Mouse (Mus musculus) layer of hippocampus, adult 8-10 months (tissue): ENCODE data around the gene E330009J07Rik. TPM values are rescaled to one million over a fixed set of nuclear protein-coding genes. Genes with fewer than 3 reads are reported as not detected.

ENCODE experiments used
- DNase-seq, 2 experiments: peaks; one replicate each; pipeline ENCODE4 v3.0.0; 2022; ENCODE audit warnings: low spot score in 2 of 2
- total RNA-seq, 4 experiments: library from RNA; stranded (reverse); gene quantifications; 2 replicates each; pipeline ENCODE4 v1.2.4; 2022

Gene E330009J07Rik
- 10 to 100 TPM; 40.4 to 53.1 (median 45.7) TPM for total RNA-seq

GRCm38 (mm10) chr6:40436047-40436483 is at the start of gene E330009J07Rik:
Gene E330009J07Rik (minus strand): TSS chr6:40436135.
- peak; percentile 60 to 78 for DNase-seq

DNA sequence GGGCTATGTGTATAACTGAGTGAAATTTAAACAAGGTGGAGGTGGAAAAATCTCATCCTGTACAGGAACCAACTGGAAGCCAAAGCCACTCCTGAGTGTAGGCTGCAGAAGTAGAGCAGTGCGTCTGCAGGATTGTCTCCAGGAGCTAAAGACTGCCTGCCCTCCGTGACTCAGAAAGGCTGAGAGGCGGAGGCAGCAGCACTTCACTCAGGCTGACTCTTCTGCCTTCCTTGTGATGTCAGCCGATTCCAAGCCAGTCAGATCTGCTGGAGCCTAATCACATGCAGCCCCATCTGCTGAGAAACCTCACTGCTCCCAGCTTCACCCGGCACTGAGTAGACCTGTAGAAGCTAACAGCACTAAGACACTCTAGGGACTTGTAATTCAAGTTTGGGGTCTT is 46.4 kb upstream of the E330009J07Rik start:
- no peak for DNase-seq

DNA sequence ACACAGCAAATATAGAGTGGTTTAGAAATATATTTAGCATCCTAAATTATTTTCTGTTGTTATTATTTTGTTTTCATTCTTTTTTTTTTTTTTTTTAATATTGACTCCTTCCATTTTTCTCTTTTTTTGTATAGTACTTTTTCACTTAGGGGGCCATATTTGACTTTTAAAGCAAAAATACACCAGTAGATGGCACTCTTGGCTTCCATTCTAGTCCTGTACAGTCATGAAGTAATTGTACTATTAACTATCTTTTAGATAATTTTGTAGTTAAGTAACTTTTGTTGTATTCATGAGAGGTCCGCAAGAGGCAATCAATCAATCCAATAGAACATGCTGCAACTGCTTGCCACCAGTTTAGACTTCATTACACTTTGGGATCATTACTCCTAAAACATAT is 43.8 kb upstream of the E330009J07Rik start:
- DNase-seq = no peak

- no peak for DNase-seq
These were observed 40.2 kb upstream of the E330009J07Rik start for GRCm38 (mm10) chr6:40476132-40476531.

- no peak for DNase-seq
These were observed 35.7 kb upstream of the E330009J07Rik start for GRCm38 (mm10) chr6:40471720-40472010.

DNA sequence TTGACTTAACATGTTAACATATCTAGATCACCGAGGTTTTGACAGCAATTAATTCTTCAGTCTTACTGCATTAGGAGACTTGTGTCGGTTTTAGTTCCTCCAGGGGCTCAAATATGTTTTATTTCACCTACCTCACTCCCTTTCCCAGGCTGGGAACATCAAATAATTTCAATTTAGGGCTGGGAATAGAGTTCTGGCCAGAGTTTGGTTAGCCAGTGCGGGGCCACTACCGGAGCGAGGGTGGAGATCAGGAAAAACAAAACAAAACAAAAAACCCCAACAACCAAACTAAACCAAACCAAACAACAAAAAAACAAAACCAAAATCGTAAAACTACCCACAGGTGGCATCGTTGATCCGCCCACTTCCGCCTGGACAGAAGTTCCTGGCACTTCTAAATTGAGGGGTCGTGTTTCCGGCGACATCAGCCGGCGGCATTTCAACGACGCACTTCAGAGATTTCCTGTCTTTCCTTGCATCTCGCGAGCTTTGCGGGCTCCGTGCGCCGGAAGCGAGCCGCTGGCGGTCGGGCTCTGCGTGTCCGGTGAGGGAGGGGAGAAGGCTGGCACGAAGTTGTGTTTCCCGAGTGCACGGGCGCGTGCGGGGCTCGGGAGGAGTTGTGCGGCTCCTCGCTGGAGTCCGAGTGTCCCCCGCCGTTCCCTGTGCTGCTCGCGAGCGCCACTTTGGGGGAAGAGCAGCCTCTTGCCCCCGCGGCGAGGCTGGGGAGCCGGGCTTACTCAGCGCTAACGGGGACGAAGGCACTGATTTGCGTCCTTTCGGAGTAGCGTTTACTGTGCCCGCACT is 35.2 kb upstream of the E330009J07Rik start, which contains the start of gene Ssbp1:
TSS of gene Ssbp1 (plus strand) at position 437 of the 804 bp plus-strand sequence.
- DNase-seq = peak; percentile 84 to 90

DNA sequence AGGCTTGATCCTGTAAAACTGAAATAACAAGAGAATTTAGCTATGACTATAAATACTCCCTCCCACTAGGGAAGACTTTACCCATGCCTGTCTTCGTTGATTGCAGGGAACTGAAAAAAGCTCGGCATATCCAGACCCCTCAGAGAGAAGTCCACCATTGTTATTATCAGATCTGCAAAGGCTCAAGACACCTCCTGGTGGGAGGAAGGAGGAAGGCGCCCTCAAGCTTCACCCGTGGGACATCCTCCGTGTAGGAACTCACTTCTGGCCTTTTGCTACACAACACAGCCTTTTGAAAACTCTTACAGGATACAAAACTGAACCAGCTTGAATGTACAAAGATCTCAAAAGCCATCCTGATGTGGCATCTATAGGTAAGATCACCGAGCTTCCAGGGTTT is 29.8 kb upstream of the E330009J07Rik start:
- no peak for DNase-seq

DNA sequence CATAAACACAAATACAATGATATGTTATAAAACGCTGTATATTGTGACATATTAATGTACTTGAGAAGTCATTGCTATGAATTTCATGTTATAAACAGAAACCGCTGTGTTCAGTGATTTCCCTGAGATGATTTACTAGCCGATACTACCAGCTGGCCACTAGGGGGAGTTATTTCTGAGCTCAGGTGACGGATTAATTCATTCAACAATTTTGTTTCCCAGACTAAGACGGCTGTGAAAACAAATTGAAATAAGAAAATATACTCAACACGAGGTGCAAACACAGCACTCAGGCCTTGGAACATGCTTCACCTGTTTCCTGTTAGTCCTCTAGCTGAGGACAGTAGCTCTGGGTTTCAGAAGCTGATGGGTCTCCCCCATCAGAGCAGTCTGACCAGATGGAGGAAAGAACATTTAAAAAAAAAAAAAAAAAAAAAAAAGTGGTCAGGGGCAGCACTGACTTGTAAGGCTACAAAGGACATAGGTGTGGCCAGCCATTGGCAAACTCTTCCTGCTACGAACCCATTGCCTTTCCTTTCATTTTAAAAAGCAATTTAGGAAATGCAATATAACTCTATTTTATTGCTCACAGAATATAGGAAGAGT is 18.6 kb upstream of the E330009J07Rik start:
- DNase-seq = no peak

GRCm38 (mm10) chr6:40448626-40449025 is 12.7 kb upstream of the E330009J07Rik start:
- DNase-seq = no peak

DNA sequence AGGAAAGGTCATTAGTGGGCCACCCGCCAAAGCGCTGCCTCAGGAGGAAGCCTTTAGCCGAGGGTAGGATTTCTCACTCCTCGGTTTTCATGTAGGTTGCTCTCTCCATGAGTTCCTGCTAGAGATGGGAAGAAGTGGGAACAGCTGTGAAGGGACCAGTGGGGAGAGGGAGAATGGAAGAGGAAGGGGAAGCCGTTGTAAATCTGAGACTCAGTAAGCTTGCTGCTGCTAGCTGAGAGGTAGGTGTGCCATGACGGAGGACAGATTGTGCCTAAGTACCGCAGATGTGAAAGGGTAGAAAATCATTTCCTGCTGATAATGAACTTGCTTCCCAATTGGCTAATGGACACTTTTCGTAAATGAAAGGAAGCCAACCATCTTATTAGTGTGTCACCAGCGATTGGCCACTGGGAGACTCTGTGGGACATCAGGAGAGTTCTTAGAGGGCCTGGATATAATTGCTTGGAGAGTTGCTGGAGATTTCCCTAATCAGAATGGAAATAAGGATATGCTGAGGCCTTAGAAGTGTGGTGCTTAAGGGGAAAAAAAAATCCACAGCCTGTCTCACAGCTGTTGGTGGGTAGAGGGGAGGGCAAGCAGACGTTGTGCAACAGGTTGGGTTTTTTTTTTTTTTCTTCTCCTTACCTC is 7.5 kb upstream of the E330009J07Rik start:
- no peak for DNase-seq

DNA sequence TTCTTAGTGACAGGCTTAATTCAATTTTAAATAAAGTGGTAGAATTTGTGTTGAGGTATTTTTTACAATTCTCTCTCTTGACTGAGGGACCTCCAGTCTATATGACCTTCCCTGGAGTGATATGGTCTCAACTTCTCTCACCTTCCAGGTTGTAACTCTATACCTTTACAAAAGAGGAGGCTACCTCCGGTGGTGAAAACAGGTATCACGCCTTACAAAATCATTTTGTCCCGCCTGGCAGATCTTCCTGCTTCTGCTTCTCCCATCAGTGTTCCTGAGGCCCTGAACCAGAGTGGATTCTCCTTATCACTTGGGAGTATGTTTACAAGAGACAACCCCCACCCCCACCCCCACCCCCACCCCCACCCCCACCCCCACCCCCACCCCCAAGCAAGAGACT is 5.8 kb upstream of the E330009J07Rik start:
- DNase-seq = no peak

- DNase-seq = no peak
These were observed 5.3 kb upstream of the E330009J07Rik start for GRCm38 (mm10) chr6:40441276-40441675.

DNA sequence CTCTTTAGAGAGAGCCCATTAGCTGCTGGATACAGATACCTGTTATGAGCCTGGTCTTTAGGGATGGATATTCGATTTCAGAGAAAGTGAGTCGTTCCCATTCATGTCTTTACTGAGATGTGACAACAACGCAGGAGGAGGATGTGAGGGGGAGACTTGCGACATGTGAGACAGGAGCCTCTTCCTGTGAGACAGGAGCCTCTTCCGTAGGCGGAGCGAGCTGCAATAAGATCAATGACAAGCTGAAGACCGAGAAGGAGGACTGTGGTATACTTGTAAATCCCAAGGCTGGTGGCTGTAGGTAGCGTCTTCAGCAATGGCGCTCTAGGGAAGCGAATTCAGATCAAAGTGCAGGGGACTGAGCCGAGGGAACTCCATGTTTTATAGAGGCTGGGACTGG is 3.8 kb upstream of the E330009J07Rik start:
- DNase-seq = no peak

DNA sequence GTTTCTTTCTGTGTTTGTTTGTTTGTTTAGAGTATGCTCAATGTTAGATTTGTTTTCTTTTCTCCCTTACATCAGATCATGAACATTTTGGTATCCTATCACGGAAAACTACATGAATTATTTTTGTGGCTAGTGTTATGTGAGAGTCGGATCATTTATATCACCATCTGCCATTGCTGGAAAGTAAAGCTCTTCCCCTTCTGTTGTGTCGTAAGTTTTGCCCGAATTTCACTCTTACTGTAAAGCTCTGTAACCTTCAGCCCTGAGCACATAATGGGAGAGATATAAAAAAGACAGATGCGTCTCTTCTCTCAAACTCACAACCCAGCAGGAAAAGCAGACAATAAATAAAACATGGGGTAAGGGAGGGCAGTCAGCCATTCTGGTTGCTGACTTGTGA is 3.0 kb upstream of the E330009J07Rik start, which contains the start of gene Wee2:
TSS of gene Wee2 (plus strand) at position 153 of the 400 bp plus-strand sequence.
- no peak for DNase-seq

DNA sequence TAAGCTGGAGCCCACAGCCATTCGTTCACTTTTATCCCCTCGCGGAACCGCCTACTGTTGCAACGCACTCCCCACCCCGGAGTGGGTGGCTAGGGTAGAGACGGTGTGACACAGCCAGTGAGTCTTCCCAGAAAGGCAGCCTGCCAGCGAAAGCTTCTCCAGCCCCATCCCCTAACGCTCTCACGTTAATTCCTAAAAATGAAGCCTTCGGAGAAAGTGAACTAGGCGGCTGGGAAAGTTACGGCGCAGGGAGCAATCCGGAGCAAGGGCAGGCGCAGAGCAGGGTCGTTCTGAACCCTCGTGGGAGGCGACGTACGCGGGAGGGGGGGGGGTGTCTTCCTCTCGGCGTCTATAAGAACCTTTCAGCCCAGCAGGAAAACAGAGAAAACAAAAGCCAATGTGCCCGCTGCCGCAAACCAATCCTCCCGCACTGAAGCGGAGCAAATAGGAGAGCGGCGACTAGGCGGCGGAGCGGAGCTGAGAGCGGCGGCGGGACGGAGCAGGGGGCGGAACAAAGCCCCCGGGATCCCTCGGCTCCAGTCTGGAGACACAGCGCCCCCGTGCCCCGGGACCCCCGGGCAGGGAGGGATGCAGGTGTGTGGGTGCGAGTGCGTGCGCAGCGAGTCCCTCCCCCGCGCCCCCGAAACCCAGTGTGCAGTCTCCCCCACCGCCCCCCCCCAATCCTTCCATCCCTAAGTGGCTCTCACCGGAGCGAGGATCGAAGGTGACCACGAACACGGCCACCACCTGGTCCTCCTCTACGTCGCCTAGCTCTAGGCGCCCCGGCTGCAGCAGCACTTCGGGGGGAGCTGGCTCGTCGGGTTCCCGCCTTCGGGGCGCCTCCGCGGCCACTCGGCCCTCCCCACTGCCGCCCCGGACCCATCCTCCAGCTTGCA is 536 bp downstream of the E330009J07Rik start:
- DNase-seq = peak; percentile 55 to 70

GRCm38 (mm10) chr6:40434697-40435096 is 1.2 kb downstream of the E330009J07Rik start:
- no peak for DNase-seq

GRCm38 (mm10) chr6:40432346-40433275 is 3.3 kb downstream of the E330009J07Rik start:
- peak; percentile 87 to 91 for DNase-seq

DNA sequence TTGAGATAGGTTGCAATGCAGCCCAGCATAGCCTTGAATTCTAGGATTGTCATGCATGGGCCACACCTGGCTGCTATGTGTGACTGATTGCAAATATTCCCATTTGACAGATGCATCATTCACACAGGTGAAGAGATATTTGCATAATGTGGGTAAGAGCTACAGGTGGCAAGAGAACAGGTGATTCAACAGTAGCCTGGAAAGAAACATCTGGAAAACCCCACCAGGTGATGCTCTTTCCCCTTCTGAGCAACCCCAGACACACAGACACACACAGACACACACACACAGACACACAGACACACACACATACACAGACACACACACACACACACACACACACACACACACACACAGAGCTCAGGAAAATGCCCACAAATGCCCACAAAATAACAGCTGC is 4.1 kb downstream of the E330009J07Rik start:
- DNase-seq = no peak

DNA sequence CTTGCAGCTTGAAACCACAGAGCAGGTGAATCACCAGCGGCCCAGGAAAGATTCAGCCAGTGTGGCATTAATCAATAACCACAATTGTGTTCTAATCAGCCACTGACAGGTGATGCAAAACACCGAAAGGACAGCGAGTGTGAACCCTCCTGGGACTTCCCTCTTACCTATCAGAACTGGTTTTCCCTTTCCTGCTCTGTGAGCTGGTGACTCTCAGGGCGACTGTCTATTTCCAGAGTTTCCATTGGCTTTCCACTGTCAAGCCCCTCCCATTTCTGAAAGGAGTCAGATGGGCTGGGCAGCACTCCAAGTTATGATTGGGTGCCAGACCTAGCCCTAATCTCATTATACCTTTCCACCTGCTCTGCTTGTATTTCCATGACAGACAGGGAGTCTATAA is 4.6 kb downstream of the E330009J07Rik start:
- no peak for DNase-seq

DNA sequence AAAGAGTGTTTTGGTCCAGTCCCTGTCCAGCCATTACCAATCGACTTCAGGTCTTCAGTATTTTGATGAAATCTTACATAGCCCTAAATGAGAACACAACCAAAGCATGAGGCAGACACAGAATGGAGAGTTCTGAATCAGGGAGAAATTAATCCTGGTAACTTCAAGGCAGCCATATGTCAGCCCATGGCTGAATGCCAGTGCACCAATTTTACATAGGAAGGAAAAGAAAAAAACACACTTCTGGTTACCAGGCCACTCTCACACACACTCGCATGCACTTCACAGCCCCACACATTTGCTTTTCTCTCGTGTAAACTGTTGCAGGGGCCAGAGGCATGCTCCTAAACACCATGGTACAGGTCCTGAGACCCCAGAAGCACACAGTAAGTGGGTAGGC is 5.1 kb downstream of the E330009J07Rik start:
- DNase-seq = no peak
